Mouse (Mus musculus) heart, postnatal 0 days (tissue): ENCODE measurements around the gene Mtg1.

Source experiments
- CTCF ChIP-seq: IDR thresholded peaks from 2 replicates; pipeline ENCODE4 v1.5.1; 2016; ENCODE audit warnings: antibody characterized with exemption, control low read depth, low read depth
- EP300 ChIP-seq: IDR thresholded peaks from 2 replicates; pipeline ENCODE4 v1.6.1; 2016; ENCODE audit warnings: antibody characterized with exemption, low read depth

DNA sequence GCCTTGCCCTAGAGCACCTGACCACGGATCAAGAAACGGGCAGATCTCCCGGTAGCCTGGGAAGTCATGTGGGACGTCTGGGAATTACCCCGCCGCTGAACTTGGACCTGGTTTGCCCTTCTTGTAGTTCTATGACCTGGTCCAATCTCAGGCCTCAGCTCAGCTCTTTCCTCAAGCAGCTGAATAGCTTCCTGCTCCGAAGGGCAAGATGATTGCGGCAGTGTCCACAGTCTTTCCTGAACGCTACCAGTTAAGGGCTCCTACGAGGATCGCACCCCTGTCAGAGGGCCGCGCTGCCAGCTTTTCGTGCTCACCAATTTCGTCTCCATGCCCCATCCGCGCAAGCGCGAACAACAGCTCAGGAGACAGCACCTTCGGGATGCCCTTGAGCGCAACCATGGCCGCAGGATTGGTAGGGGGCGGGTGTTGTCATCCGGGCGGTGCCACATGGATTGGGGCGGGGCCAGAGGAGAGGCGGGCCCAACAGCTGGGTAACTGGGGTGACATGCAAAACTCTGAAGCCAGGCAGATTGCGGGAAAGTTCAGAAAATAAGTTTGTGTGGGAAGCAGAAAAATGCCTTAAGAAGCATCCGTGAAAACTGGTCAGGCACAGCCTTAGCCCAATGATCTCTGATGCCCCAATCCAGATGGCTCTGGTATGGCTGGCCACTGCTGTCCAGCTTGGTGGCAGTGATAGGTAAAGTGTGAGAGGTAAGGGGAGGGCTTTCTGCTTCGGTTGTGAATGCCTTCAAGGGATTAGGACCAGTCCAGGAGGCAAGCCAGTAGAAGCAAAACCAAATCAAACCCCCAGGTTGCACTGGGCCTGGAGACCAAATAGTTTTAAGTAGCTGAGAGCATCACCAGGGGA, 35.1 kb upstream of the Mtg1 start, which contains the start of gene Fuom:
- TF ChIP-seq CTCF (no peak), EP300 (no peak)
